Mouse (Mus musculus): ENCODE measurements around the gene Tbcc.

GRCm38 (mm10) chr17:46852725-46853124 lies 37.8 kb upstream of the Tbcc start:
- TF ChIP-seq TAL1 (IDR thresholded peaks at IDR 0.05; ENCODE audit: low read length) (no peak), GATA1 (IDR thresholded peaks at IDR 0.05; ENCODE audit: low read length) (no peak)
